Mouse (Mus musculus): ENCODE measurements around the gene Ptprh. TPM values are rescaled to one million over a fixed set of nuclear protein-coding genes. Genes with fewer than 3 reads are reported as not detected.

Gene Ptprh
- polyA plus RNA-seq, 1 experiment, result not detected

- Histone ChIP-seq H3K27me3 (ENCODE audit: control insufficient read depth) (no peaks in the 10 kb centered on the region), H3K36me3 (ENCODE audit: control insufficient read depth) (peaks cover 36% of the 10 kb centered on the region), H3K4me1 (ENCODE audit: control insufficient read depth) (peaks cover 66% of the 10 kb centered on the region), H3K9me3 (ENCODE audit: control insufficient read depth, low read length) (no peaks in the 10 kb centered on the region), H3K4me3 (replicated peaks) (peak overlapping the region; percentile 90)
- TF ChIP-seq GATA1 (IDR thresholded peaks at IDR 0.05; ENCODE audit: low read length), result no peak
Observed at GRCm38 (mm10) chr7:4500892-4501471, 102.9 kb downstream of the Ptprh start.

GRCm38 (mm10) chr7:4499034-4499433, 104.8 kb downstream of the Ptprh start:
- no peaks in the 10 kb centered on the region for H3K27me3 ChIP-seq (ENCODE audit: control insufficient read depth)
- no peak for TF ChIP-seq GATA1 (IDR thresholded peaks at IDR 0.05; ENCODE audit: low read length)
- TF ChIP-seq TAL1 (IDR thresholded peaks at IDR 0.05; ENCODE audit: low read length), result no peak
- H3K4me1 ChIP-seq (ENCODE audit: control insufficient read depth), result peaks cover 66% of the 10 kb centered on the region
- H3K36me3 ChIP-seq (ENCODE audit: control insufficient read depth), result peaks cover 55% of the 10 kb centered on the region
- H3K4me3 ChIP-seq (replicated peaks), result peak overlapping the region; percentile 15
- no peaks in the 10 kb centered on the region for H3K9me3 ChIP-seq (ENCODE audit: control insufficient read depth, low read length)

Other genes with a start within 250 kb of the Ptprh start
- 0.05 TPM in 1 of 2 replicates, not detected in the other for gene Gp6, start 206.3 kb downstream of the Ptprh start, polyA plus RNA-seq (2012)
- 0.02 TPM in 1 of 2 replicates, not detected in the other for gene Rdh13, start 158.4 kb downstream of the Ptprh start, polyA plus RNA-seq (2012)
- gene Eps8l1, start 143.4 kb downstream of the Ptprh start, polyA plus RNA-seq (2012), result not detected in 2 replicates
- gene Ppp1r12c, start 102.4 kb downstream of the Ptprh start, polyA plus RNA-seq (2012), result 10.8 and 16.5 TPM in 2 replicates
- 0.28 TPM in 1 of 2 replicates, not detected in the other for gene Tnnt1, start 87.7 kb downstream of the Ptprh start, polyA plus RNA-seq (2012)
- not detected in 2 replicates for gene Tnni3, start 79.8 kb downstream of the Ptprh start, polyA plus RNA-seq (2012)
- gene Dnaaf3, start 71.6 kb downstream of the Ptprh start, polyA plus RNA-seq (2012), result 0.02 TPM in 2 replicates
- gene Syt5, start 56.5 kb downstream of the Ptprh start, polyA plus RNA-seq (2012), result 0.38 and 0.50 TPM in 2 replicates
- 2.3 and 2.7 TPM in 2 replicates for gene Tmem86b, start 27.4 kb upstream of the Ptprh start, polyA plus RNA-seq (2012)
- 23.5 and 30.2 TPM in 2 replicates for gene Ppp6r1, start 55.0 kb upstream of the Ptprh start, polyA plus RNA-seq (2012)
- 12.9 and 13.0 TPM in 2 replicates for gene Hspbp1, start 81.0 kb upstream of the Ptprh start, polyA plus RNA-seq (2012)
- gene Brsk1, start 86.6 kb upstream of the Ptprh start, polyA plus RNA-seq (2012), result 0.01 TPM in 1 of 2 replicates, not detected in the other
- gene Tmem150b, start 121.2 kb upstream of the Ptprh start, polyA plus RNA-seq (2012), result not detected in 2 replicates
- 67.3 and 67.8 TPM in 2 replicates for gene Kmt5c, start 136.1 kb upstream of the Ptprh start, polyA plus RNA-seq (2012)
- gene Cox6b2, start 149.1 kb upstream of the Ptprh start, polyA plus RNA-seq (2012), result 25.4 and 26.4 TPM in 2 replicates
- gene Fam71e2, start 167.3 kb upstream of the Ptprh start, polyA plus RNA-seq (2012), result not detected in 2 replicates
- gene Il11, start 178.8 kb upstream of the Ptprh start, polyA plus RNA-seq (2012), result not detected in 2 replicates
- gene Tmem190, start 178.9 kb upstream of the Ptprh start, polyA plus RNA-seq (2012), result not detected in 2 replicates
- gene Tmem238, start 185.6 kb upstream of the Ptprh start, polyA plus RNA-seq (2012), result 6.1 and 6.2 TPM in 2 replicates
- 1,289 and 1,793 TPM in 2 replicates for gene Rpl28, start 188.8 kb upstream of the Ptprh start, polyA plus RNA-seq (2012)
- 142 and 163 TPM in 2 replicates for gene Ube2s, start 208.5 kb upstream of the Ptprh start, polyA plus RNA-seq (2012)
- not detected in 2 replicates for gene Shisa7, start 240.7 kb upstream of the Ptprh start, polyA plus RNA-seq (2012)

Data from erythroblast, embryonic 14.5 days (primary cell).